Mouse (Mus musculus) spleen, adult 2 months (tissue): ENCODE data around the gene 5330417C22Rik.

Source experiments
- CTCF ChIP-seq: fragments of 200-500 bp; IDR thresholded peaks from 2 replicates; pipeline ENCODE4 v1.5.1; 2011; ENCODE audit warnings: mild to moderate bottlenecking, inconsistent platforms; ENCODE audit not compliant: insufficient read depth, insufficient read length, insufficient replicate concordance; ENCODE audit errors: extremely low read depth
- POLR2A ChIP-seq: fragments of 200-500 bp; IDR thresholded peaks from 2 replicates; pipeline ENCODE4 v1.6.1; 2011; ENCODE audit warnings: low read depth, low read length, inconsistent platforms

DNA sequence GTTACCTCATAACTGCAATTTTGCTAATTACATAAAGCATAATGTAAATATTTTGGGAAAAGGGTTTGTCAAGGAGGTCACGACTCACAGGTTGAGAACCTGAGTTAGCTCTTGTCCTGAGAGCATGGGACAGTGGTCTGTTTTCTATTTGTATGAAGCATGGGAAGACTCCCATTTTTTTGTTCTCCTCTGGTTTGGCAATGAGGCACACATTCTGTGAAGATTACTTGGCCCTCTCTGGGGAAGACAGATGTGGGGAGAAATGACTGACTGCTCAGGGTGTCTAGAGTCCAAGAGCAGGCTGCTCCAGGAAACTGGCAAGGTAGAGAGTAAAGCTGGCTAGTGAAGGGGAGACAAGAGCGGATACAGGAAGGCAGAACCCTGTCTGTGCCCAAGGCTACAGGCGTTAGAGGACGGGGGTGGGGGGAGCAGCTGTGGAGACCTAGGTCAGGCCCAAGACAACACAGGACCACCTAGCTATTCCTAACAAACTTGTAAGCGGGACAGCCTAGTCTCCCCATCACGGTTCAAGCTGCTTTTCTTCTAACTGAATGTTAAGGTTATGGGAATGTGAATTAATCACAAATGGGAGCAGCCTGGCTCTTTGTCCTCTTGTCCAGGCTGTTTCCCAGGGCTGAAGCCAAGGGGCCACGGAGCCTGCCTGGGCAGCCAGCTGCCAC, 111.3 kb downstream of the 5330417C22Rik start:
- TF ChIP-seq CTCF (no peak), POLR2A (no peak)
